Mouse (Mus musculus) cerebral cortex, adult 2 months (tissue): ENCODE results near the gene Hoxc9.

Experiments used
- WGBS: fragments of 180-500 bp; shearing (Covaris S2); methylation state at CpG from one replicate; pipeline ENCODE4 v1.1.7; 2018; 5-methylcytosine and 5-hydroxymethylcytosine counted together

Gene Hoxc9

DNA sequence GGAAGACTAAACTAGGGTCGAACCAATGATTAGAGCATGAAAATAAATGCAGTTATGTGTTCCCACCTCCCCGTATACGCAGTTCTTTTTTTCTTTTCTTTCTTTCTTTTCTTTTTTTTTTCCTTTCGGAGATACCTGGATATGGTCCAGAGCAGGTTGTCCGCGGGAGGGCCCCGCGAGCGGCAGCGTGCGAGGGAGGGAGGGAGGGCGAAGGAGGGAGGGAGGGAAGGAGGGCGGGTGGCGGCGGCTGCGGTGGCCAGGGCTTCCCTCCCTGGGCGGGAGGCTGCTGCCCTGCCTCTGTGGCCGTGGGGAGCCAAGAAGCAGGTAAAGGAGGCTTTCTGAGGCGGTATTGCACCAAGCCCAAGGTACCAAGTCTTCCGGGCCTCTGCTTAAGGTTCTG is at the start of gene Hoxc9:
Gene Hoxc9 (plus strand): TSS at position 269 of the 400 bp plus-strand sequence.
- WGBS, result 2% methylated on average over 15 of the region's 20 CpGs

DNA sequence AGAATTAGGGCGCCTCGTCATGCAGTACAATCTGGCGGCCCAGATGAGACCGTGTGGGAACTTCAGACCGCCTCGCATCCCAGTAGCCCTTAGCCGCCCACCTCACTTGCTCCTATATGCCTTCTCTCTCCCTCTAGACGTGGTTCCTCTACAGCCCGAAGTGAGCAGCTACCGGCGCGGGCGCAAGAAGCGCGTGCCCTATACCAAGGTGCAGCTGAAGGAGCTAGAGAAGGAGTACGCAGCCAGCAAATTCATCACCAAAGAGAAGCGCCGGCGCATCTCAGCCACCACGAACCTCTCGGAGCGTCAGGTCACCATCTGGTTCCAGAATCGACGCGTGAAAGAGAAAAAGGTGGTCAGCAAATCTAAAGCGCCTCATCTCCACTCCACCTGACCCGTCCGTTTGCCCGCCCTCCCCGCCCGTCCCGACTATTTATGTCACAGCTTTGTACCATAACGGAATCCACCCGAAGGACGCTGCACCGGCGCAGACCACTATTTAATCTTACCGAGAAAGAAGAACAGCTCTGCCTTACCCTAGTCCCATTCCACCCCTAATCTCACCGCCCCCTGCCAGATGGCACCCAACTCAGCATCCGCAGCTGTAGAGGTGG is 49.1 kb upstream of the Hoxc9 start:
- 4% methylated on average over 40 of the region's 40 CpGs for WGBS

DNA sequence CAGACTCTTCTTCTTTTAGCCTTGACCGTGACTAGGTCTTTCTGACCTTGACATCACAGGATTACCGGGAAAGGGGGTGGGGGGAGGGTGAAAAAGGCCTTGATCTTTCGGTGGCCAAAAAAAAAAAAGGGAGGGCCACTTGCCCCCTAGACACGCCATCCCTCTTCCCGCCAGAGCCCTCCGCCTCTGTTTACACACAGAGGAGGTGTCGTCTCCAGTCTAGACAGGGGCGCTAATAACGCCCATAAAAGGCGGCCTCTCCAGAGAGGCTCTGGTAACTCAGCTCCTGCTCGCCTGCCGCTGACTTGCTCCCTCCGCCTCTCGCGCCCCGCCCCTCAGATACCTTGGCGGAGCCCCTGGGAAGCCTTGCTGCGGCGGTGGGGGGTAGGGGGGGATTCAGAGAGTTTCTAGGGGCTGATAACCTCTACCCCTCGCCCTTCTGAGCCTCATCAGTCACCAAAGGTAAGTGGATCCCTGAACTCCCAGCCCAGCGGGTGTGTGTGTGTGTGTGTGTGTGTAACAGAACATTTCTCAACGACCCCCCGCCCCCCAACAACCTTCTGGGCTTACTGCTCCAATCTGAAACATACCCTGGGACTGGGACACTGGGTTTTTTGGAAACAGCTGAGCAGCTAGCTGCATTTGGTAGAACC is 44.4 kb upstream of the Hoxc9 start:
- 3% methylated on average over 23 of the region's 23 CpGs for WGBS

DNA sequence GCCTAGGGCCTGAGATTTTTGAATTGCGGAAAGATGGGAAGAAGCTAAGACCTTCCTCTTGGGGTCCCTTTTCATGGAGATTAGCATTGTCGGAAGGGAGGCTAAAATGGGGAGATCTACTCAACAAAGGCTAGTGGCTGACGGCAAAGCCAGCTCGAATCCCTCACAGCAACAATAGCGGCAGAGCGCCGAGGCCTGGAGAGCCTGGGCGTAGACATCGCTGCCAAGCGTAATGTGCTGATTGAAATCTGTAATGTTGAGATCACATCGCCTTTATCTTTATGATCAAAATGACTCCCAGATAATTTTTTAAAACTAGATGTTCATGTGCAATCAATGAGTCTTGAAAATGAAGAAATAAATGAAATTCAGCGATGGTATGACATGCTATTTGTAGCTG is 41.8 kb upstream of the Hoxc9 start:
- WGBS, result 6% methylated on average over 12 of the region's 12 CpGs

DNA sequence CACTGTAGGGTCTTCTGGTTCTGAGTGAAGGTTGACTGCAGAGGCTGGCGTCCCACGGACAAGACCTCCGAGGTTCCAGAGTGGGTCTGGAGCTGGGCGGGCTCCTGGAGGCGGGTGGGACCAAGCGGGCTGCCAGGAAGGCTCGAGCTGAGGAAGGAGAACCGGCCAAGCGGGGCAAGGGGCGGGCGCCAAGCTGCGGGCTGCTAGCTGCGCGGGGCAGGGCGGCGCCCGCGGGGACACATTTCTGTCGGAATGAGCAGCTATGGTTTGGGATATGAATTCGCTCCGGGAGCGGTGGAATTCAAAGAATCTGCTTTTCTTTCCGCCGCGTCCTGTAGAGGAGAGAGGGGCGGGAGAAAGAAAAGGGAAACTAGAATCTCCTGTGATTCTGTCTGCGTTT is 41.3 kb upstream of the Hoxc9 start:
- WGBS, result 2% methylated on average over 27 of the region's 27 CpGs

DNA sequence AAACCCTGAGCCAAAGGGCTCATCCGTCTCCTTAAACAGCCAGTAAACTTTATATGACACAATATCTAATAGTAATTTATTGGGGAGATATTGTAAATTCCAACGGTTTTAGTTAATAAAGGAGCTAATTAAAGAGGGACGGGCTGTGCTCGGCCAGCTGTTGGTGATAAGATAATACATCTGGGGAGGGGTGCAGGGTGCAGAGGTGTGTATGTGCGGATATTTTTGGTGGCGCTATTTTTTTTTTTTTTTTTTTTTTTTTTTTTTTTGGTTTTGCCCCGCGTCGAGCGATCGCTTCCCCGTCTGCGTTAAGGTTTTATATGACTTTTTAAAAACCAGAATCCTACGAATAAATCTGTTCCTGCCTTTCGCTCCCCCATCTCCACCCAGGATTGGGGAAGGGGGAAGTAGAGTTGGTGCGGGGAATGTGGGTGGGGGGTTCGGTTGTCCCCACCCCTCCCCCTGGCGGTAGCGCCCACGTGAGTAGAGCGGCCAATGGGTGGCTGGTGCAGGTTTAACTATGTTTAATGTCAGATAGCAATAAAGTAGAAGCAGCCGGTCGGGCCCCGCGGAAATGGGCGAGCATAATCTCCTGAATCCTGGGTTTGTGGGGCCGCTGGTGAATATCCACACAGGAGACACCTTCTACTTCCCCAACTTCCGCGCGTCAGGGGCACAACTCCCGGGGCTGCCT is 39.8 kb upstream of the Hoxc9 start, which contains the start of gene Hoxc12:
Gene Hoxc12 (plus strand): TSS at position 479 of the 694 bp plus-strand sequence.
- 2% methylated on average over 31 of the region's 31 CpGs for WGBS

DNA sequence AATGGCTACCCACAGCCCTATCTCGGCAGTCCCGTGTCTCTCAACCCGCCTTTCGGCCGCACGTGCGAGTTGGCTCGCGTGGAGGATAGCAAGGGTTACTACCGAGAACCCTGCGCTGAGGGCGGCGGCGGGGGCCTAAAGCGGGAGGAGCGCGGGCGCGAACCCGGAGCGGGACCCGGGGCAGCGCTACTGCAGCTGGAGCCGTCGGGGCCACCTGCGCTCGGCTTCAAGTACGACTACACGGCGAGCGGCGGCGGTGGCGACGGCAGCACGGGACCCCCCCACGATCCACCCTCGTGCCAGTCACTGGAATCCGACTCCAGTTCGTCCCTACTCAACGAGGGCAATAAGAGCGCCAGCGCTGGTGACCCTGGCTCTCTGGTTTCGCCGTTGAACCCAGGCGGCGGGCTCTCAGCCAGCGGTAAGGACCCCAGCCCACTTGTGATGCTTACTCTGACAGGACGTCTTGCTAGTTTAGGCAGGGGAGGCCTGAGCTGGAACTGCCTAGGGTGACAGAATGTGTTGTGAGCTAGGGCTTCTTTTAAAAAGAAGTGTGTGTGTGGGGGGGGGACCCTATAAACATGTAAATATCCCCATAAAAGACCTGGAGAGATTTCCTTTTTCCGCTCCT is 39.1 kb upstream of the Hoxc9 start:
- 3% methylated on average over 50 of the region's 50 CpGs for WGBS

DNA sequence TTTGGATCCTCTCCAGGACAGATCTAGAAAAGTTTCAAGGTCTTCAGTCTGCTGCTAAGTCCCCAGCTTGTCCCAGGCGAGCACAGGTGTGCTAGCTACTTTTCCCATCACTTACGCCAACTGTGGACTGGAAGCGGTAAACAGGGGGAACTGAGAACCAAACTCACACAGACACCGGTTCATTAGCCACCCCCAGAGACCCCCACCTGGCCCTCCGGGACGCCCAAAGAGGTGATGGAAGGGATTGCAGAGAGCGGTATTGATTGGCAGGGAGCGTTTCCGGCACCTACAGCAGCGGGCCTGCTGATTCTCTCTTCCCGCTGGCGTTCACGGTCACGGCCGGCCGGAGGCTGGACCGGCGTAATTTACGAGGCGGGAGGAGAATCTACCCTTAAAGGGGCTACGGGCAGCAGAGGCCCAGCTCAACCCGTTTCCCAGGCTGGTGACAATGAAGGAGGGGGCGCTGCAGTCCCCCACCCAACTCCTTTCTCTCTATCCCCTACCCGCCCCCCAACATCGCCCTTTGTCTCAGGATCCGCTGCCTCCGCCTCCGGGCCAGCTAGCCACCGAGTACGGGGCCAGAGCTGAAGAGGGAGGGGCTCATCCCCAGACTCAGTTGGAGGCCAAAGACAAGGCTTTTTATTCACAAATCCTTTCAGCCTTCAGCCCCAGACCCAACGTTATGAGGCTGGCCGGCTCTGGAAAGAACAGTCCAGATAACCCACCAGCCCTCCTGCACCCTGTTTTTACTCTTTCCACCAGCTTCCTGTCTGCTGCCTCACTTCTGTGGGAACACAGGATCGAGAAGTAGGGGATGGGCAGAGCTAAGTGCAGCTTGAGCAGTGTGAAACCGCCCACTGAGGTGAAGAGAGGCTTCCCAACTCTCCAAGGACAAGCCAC is 36.7 kb upstream of the Hoxc9 start:
- 2% methylated on average over 34 of the region's 34 CpGs for WGBS

DNA sequence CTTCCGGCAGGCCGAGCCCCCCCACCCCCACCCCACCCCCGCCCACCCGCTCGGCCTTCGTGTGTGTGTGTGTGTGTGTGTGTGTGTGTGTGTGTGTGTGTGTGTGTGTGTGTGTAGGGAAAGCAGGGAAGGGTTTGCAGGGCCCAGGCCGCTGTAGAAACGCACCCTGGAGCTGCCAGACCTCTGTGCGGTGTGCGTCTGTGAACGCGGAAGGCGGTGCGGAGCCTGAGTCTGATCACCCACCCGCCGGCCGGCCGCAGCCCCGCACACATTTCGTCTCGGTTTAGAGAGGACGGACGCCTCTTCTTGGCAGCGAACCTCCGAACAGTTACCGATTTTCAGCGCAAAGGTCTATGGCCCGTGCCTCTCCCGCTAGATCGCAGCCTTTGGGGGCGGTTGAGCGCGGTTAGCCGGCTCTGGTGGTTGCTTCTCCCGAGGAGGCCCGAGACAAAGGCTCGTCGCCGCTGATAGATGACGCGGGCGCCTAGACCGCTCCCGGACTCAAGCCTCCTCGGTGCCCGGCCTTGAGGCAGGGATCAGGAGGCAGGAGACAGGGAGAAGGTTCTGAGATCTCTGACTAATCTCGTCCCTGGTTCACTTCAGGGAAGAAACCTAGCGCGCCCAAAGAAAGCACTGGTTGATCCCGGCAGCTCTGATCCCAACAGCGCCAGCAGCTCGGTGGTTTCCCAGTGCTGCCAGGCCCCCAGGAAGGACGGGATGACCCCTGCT is 33.3 kb upstream of the Hoxc9 start:
- WGBS, result 2% methylated on average over 51 of the region's 53 CpGs

DNA sequence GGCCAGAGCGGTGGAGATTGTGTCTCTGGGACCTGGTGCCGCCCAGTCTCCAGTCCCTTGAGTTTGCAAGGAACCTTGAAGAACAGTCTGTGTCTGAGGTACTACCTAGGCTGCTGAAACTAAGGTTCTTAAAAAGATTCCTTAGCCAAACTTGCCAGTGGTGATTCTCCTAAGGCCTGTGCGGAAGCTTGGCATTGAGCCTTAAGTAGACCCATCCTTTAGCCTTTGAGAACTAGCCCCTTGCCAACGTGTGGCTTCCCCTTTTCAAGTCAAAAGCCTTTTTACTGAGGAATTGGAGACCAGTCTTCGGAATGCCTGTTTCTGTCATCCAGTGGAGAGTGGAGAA is 32.8 kb upstream of the Hoxc9 start:
- 8% methylated on average over 5 of the region's 5 CpGs for WGBS

DNA sequence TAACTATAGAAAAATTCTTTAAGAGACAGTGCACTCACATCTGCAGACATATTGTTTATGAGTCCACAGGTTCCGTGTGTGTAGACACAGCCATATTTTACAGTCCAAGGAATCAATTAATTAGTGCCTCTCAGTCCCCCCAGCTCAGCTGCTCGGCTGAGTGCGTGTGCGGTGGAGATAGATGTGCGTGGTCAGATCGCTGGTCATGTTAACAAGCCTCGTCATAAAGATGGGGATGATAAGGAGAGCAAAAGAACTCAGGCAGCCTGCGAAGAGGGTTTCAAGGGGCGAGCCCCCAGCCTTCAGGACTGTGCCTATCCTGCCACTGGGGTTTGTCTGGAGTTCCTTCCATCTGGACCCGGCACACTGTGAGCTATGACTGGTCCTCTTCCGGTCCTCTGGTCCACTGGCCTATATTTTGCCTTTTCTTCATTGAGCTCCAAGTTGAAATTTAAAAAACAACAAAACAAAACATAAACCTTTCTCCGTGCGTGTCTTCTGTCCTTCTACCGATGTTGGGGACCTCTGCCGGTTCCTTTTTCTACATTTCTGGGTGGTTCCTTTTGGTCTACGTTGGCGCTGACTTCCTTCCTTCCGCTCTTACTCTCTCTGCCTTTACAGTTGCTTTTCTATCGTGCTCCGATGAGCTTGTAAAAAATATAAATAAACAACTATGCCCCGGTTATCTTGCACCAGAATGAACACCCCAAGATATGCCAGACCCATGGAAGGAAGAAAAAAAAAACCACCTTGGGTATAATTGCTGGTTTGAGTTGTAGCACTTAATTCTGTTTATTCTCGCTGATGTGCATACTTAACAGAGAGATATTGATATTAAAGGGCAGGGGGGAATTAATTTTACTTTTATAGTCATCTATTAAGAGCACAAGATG is 30.8 kb upstream of the Hoxc9 start:
- WGBS, result 17% methylated on average over 22 of the region's 22 CpGs

DNA sequence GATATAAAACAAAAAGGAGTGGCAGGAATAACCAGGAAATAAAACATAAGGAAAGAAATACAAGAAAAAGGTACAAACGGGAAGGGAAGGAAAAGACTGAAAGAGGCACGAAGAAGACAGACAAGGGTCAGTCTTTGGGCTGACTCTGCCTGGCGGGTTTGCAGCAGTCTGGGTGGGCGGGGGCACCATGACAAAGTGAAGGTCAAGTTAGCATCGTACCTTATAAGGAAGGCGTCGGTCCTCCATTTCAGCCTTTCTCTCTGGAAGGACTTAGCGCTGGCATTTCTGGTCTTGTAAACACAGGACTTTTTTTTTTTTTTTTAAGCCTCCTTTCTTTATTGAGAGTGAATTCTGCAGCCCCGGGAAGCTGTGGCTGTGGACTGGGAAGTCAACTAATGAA is 29.0 kb upstream of the Hoxc9 start:
- WGBS, result 12% methylated on average over 9 of the region's 9 CpGs

DNA sequence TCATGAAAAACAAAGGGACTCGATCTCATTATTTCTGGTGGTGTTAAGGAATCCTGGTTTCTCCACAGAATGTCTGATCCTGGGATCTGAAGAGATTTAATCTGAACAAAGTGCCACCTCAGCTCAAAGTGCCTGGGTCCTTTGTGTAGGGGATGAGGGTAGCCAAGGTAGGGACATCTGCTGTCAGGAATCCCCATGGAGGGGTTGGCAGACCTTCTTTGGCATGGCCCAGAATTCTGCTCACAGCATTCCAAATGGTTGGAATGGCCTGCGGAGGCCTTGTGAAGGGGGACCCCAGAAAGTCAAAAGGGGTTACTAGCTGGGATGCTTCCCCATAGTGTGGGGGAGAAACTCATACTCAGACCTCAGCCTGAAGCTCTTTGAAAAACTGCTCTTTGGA is 27.4 kb upstream of the Hoxc9 start:
- WGBS, result 18% methylated on average over 2 of the region's 2 CpGs

DNA sequence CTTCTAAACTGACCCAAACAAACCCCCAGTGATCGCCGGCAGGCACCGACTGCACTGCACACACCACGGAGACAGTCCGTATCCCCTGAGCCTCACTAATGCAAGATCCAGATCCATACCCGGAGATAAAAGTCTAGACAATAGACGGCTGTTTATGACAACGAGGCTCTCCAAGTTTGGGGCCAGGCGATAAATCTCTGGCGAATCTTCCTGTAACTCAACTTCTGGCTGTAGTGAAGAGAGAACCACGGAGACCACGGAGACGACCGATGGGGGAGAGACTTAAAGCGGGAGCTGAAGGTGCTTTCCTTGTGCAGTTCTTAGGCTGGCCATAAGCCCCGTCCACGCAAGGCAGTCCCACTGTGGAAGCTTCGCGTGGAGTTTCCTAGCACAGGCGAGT is 26.5 kb upstream of the Hoxc9 start:
- WGBS, result 3% methylated on average over 20 of the region's 20 CpGs

DNA sequence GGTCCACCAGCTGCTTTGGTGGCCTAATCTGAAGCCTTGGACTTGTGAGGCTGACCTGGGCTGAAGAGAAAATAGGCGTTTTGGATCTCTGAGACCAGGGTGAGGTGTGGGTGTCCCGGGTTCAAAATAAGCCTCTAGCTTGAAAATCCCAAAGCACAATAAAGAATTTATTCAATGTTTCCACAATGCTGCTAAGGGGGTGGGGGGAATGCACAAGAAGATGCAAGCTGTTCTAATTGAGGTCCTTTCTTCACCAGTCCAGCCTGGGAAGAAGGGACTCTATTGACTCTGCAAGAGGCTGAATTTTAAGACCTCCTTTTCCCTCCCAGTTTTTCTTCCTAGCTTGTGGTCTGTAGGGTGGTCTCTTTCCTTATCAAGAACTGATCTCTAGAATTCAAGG is 25.4 kb upstream of the Hoxc9 start:
- 11% methylated on average over 2 of the region's 2 CpGs for WGBS

DNA sequence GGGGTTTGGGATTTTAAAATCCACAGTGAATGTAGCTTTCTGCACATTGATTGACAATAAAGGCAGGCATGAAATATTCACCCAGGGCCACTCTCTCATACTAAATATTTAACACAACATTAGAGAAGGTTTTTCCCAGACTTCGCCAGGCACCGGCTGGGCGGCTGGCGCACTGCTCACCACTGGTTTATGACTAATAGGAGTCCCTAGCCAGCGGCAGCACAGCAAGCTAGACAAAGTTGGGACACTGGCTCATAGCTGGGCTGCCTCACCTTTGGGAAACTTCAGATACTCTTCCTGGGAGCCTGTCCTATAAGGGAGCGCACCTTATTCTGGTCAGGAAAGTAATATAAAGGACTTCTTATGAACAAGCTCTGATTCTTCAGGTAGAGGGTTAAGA is 22.7 kb upstream of the Hoxc9 start:
- WGBS, result 7% methylated on average over 6 of the region's 6 CpGs

DNA sequence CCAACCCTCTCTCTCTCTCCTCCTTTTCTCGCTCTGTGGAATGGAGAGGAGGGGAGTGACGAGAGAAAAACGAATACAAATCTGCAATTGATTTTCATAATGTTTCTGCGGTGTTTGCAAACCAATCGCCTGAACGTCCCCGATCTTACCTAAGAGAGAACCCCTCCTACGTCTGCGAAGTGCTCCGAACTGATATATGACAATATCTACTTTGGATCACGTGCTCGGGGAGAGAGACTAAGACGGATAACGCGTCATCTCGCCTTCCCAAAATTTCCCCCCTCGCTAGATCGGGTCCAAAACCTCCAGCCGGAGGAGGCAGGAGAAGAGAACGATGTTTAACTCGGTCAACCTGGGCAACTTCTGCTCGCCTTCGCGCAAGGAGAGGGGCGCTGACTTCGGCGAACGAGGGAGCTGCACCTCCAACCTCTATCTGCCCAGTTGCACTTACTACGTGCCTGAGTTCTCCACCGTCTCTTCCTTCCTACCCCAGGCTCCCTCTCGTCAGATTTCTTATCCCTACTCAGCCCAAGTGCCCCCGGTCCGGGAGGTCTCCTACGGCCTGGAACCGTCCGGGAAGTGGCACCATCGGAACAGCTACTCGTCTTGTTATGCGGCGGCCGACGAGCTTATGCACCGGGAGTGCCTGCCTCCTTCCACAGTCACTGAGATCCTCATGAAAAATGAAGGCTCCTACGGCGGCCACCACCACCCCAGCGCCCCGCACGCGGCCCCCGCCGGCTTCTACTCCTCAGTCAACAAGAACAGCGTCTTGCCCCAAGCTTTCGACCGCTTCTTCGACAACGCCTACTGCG is 21.8 kb upstream of the Hoxc9 start, which contains the start of gene Hoxc11:
Gene Hoxc11 (plus strand): TSS at position 236 of the 815 bp plus-strand sequence.
- 2% methylated on average over 57 of the region's 57 CpGs for WGBS

DNA sequence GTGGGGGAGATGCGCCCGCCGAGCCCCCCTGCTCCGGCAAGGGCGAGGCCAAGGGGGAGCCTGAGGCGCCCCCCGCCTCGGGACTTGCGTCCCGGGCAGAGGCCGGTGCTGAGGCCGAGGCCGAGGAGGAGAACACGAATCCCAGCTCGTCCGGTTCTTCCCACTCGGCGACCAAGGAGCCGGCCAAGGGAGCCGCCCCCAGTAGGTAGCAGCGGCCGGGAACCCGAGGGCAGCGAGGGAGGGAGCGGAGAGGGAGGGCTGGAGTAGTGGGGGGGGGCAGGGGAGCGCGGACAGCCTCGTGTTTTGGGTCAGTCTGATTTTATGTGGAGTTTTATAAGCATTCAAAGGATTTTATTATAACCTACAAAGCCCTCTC is 21.2 kb upstream of the Hoxc9 start:
- WGBS, result 2% methylated on average over 28 of the region's 28 CpGs
